Mouse (Mus musculus): ENCODE results near the gene Gm20914.
"Not testable (repeated sequence)": the region's sequence is repeated elsewhere in the genome, so short reads cannot be mapped to it uniquely, and the experiment has no call there.

Gene Gm20914

DNA sequence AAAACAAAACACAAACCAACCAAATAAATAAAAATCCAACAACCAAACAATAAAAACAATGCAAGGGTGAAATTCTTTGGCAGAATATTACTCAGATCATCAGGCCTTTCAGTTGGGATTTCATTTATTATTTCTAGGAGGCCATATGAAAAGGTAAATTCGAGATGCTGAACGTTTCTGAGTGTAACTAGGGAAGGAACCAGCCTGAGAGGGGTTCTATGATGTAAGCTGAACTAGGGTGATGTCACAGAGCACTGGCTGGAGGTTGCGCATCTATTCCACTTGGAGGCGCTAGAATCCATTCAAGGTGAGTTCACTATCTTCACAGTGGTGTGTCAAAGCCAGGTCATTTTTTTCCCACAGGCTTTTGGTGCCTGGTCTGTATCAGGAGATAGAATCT is at the start of gene Gm20914:
TSS of gene Gm20914 (plus strand) at position 301 of the 400 bp plus-strand sequence.
- DNase-seq (ENCODE audit: low spot score in 2 of 2) = not testable (repeated sequence)

All from frontal cortex, postnatal 10 days (tissue).